Mouse (Mus musculus) lung, adult 2 months (tissue): ENCODE measurements around the gene Lrch1. TPM values are rescaled to one million over a fixed set of nuclear protein-coding genes. Genes with fewer than 3 reads are reported as not detected.

Experiments used
- DNase-seq: peaks from one replicate; pipeline ENCODE4 v3.0.0; 2022
- H3K4me1 ChIP-seq: fragments of 200-500 bp; 2 replicates; pipeline ENCODE4 v1.6.1; 2011; ENCODE audit warnings: low read length; ENCODE audit not compliant: control insufficient read depth, insufficient read depth
- H3K4me3 ChIP-seq: fragments of 200-500 bp; replicated peaks from 2 replicates; pipeline ENCODE3; 2011; ENCODE audit warnings: low read depth, mild to moderate bottlenecking, control low read depth, low read length; ENCODE audit errors: extremely low read depth
- CTCF ChIP-seq: fragments of 200-500 bp; IDR thresholded peaks from 2 replicates; pipeline ENCODE4 v1.5.1; 2011; ENCODE audit warnings: mild to moderate bottlenecking, low read length, control low read depth; ENCODE audit not compliant: insufficient read depth
- POLR2A ChIP-seq: fragments of 200-500 bp; IDR thresholded peaks from 2 replicates; pipeline ENCODE4 v1.6.1; 2011; ENCODE audit warnings: low read depth, mild to moderate bottlenecking, control low read depth, low read length, borderline replicate concordance; ENCODE audit errors: extremely low read depth
- WGBS: fragments of 180-500 bp; shearing (Covaris S2); methylation state at CpG from one replicate; pipeline ENCODE4 v1.1.7; 2018; 5-methylcytosine and 5-hydroxymethylcytosine counted together
- polyA plus RNA-seq: library from polyadenylated mRNA; depleted of rRNA; stranded (reverse); fragments of >200 nt; gene quantifications from 2 replicates; pipeline ENCODE4 v1.2.3, GENCODE M21; 2012

The Lrch1 gene
- polyA plus RNA-seq, 1 experiment = 22.6 TPM

DNA sequence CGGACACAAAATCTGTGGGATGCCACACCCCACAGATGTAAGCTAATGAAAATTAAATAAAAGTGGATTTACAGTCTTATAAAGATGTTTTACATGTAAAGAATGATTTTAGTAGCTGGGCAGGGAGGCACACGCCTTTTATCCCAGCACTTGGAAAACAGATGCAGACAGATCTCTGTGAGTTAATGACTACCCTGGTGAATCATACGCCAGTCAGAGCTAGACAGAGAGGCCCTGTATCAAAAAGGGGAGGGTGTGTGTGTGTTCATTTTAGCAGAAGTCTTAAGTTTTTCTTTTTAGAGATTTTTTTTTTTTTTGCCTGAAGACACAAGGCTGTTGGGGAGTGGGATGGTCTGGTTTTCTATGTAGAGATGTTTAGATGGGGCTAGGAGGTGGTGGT is 160.0 kb downstream of the Lrch1 start:
- Histone ChIP-seq H3K4me1 (no peaks in the 10 kb centered on the region), H3K4me3 (no peak overlapping the region)
- TF ChIP-seq CTCF (no peak), POLR2A (no peak)
- 93% methylated on average over 3 of the region's 3 CpGs for WGBS
- no peak for DNase-seq

DNA sequence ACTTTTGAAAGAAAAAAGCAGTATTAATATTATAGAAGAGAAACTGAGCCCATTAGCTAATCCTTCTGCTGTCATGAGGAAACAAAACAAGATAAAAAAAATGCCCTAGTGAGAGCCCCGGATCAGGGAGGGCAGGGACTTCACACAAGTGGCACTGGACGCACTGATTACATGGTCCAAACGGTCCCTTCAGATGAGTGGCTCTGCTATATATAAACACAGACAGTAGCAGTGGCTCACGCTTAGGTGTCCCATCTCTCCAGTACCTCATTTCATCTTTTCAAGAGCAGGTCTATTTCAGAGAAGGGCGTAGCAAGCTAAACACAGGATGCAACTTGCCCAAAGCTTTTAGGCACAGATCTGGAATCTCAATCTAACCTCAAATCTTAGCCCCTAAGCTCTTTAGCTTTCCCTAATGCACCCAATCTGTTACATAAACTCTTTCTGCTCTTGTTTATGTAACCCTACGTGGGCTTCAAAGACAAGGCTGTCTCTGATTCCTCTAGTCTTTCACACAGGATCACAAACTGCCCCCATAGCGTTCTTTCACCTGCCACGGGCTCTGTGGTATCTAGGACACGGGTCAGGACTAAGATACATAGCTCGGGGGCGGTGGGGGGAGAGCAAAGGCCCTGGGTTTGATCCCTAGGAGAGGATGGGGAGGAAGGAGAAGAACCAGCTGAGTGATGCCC is 163.3 kb downstream of the Lrch1 start:
- WGBS = 74% methylated on average over 11 of the region's 11 CpGs
- no peak overlapping the region for H3K4me3 ChIP-seq

DNA sequence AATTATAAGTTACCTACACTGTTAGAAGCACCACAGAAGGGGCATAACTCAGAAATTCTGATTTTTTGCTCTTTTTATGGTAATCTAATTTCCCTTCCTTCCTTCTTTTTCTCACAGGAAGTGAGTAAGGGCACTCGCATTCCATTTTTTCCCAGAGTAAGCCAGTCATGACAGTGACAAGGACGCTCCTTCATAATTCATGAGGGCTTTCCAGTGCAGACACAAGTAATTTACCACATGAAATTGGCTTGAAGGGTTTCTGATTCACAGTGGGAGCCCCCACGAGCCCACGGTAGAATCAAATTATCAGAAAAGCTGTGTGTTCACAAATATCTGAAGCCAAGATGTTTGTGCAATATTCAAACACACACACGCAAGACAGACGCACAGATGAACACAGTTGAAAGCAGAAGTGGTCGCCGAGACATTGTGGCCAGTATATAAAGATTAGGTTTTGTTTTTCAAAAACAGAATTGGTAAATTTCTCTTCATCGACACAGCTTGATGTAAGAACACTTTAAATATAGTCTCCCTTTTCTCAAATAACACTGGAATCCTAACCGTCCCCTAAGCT is 173.5 kb downstream of the Lrch1 start:
- no peak for TF ChIP-seq POLR2A
- TF ChIP-seq CTCF = no peak
- Histone ChIP-seq H3K4me1 (no peaks in the 10 kb centered on the region), H3K4me3 (no peak overlapping the region)
- DNase-seq = no peak
- 75% methylated on average over 10 of the region's 10 CpGs for WGBS

More for the DNA sequence above, 163.3 kb downstream of the Lrch1 start:
- TF ChIP-seq CTCF = no peak
- no peak for TF ChIP-seq POLR2A
- no peak for DNase-seq
- no peaks in the 10 kb centered on the region for H3K4me1 ChIP-seq

DNA sequence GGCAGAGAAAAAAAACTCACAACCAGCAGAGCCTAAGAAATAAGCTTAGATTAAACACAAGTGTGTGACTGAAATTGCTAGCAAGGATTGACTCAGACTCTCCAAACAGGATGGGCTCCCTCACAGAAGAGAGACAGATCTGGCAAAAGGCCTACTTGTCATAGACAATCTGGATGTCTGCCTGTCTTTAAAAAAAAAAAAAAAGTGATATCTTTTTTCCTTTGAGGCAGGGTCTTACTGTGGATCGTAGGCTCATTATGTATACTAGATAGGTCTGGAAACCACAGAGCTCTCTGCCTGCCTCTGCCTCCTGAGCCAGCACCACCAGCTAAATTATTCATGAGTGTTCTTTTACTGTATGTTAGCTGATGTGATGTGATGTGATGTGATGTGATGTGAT is 179.8 kb downstream of the Lrch1 start:
- TF ChIP-seq CTCF (no peak), POLR2A (no peak)
- Histone ChIP-seq H3K4me3 (no peak overlapping the region), H3K4me1 (no peaks in the 10 kb centered on the region)
- no peak for DNase-seq
- WGBS = 58% methylated on average over 1 of the region's 1 CpGs

DNA sequence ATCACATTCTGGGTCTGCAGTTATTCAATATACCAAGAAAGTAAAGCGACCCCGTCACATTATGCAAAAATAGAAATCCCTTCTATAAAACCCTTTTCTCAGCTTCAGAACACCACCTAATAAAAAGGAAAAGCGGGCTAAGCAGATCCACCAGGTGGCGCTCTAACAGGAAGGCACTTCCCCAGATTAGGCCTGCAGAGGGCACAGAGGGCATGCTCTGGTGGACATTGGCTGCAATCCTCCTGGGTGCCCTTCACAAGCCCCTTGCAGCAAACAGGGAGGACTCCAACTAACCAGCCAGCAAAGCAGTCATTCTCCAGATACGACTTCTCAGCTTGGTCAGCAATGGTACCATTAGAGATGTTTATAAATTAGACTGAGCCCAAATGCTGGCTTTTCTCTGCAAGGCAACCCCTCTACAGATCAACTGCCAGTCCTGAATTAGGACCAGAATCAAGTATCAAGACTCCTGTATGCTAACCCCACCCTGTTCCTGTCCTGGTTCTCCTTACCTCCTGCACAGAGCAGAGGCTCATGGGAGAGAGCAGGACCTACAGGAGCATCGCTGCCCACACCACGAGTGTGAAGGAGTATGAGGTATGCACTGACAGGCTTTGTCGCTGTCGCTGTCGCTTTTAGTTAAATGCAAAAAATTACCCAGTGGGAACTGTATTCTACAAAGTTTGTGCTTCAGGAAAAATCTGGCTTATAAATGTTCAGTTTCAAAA is 183.3 kb downstream of the Lrch1 start:
- Histone ChIP-seq H3K4me1 (no peaks in the 10 kb centered on the region), H3K4me3 (no peak overlapping the region)
- TF ChIP-seq POLR2A = no peak
- TF ChIP-seq CTCF = peak; percentile 91
- 60% methylated on average over 10 of the region's 10 CpGs for WGBS
- peak; percentile 75 for DNase-seq

DNA sequence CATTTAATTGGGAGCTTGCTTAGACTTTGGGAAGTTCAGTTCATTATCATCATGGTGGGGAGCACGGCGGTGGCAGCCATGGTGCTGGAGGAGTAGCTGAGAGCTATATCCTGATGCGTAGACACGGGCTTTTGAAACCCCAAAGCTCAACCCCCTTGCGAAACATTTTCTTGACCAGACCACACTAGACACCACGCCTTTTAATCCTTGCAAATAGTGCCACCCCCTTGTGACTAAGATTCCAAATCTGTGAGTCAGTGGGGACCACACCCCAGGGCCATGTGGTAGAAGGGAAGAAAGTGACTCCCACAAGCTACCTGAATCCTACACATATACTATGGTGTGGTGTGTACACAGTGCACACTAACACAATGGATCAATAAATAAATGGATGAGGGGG is 210.8 kb downstream of the Lrch1 start:
- TF ChIP-seq CTCF = no peak
- no peak for TF ChIP-seq POLR2A
- 88% methylated on average over 6 of the region's 6 CpGs for WGBS
- Histone ChIP-seq H3K4me1 (peaks cover 2% of the 10 kb centered on the region; the same call in 1 of the 2 replicates), H3K4me3 (no peak overlapping the region)
- no peak for DNase-seq

DNA sequence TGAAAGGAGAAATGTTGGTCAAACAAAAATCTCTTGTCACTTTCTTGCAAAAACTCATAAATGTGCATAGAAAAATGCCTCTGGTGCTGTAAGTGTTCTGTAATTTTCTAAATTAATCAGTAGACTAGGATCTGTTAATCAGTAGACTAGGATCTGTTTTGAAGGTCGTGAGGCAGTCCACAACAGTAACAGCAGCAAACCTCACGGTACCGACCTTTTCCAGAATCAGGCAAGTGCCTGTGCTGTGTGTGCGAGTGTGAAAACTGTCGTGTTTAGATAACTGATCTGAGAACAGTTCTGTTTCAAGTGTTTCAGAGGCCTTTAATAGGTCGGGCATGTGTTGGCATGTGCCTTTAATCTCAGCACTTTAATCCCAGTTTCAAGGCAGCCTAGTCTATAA is 212.2 kb downstream of the Lrch1 start:
- Histone ChIP-seq H3K4me3 (no peak overlapping the region), H3K4me1 (peaks cover 2% of the 10 kb centered on the region; the same call in 1 of the 2 replicates)
- TF ChIP-seq CTCF (no peak), POLR2A (no peak)
- DNase-seq = no peak
- 77% methylated on average over 6 of the region's 6 CpGs for whole genome bisulfite sequencing

DNA sequence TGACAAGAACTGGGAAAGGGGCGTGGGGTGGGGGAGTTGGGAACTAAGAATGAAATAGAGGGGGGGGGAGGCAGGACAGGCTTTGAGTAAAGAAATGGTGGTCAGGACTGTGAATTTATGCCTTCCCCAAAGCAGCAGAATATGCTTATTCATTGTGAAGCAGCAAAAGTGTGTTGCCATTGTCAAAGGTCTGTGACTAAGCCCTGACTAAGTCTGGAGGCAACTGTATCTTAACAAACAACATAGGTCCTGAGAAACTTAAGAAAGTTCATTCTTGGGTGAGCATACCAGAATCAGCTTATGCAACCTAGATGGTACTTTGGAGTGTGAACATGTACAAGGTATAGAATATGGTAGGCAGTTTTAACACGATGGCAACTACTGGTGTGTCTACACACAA is 214.3 kb downstream of the Lrch1 start:
- Histone ChIP-seq H3K4me1 (peaks cover 2% of the 10 kb centered on the region; the same call in 1 of the 2 replicates), H3K4me3 (no peak overlapping the region)
- TF ChIP-seq CTCF (no peak), POLR2A (no peak)
- DNase-seq = no peak
- WGBS = 67% methylated on average over 2 of the region's 2 CpGs

DNA sequence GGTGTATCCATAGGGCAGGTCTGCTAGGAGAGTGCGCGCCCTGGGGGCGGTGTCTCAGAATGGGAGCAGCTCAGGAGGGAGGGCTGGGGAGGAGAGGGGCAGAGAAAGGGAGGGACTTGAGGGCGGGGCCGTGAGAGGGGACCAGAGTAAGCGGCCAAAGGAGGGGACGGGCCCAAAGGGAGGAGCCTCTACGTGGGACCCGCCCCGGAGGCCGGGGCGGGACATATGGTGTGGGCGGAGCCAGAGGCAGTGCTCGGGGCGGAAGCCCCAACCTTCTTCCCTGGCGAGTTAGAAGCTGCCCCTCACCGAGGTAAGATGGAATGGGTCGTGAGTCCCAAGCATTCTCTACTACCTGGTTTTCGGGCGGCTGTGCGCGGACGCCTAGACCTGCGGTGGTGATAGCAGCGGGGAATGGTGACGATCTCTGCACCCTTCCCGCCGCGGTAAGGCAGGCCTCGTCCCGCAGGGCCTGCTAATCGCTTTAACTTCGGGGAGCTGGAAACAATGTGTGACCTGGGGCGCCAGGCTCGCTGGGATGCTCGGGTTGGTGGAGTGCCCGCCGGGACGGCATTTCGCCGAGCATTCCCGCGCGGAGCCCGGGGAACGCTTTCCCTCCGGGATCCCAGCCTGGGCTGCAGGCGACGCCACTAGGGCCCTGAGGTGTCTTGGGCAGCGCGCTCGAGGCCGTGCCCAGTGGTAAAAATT is 215.4 kb downstream of the Lrch1 start, which contains the start of gene Esd:
Gene Esd, plus strand, starts transcription at position 219 of the 705 bp plus-strand sequence.
- WGBS = under 1% methylated on average over 52 of the region's 53 CpGs
- peak; percentile 97 for DNase-seq
- TF ChIP-seq CTCF (no peak), POLR2A (peak; percentile 75; the same call in 1 of the 2 replicates)
- peak within 1 kb of the TSS; percentile 97 for H3K4me3 ChIP-seq
- peaks cover 2% of the 10 kb centered on the region; the same call in 1 of the 2 replicates for H3K4me1 ChIP-seq

DNA sequence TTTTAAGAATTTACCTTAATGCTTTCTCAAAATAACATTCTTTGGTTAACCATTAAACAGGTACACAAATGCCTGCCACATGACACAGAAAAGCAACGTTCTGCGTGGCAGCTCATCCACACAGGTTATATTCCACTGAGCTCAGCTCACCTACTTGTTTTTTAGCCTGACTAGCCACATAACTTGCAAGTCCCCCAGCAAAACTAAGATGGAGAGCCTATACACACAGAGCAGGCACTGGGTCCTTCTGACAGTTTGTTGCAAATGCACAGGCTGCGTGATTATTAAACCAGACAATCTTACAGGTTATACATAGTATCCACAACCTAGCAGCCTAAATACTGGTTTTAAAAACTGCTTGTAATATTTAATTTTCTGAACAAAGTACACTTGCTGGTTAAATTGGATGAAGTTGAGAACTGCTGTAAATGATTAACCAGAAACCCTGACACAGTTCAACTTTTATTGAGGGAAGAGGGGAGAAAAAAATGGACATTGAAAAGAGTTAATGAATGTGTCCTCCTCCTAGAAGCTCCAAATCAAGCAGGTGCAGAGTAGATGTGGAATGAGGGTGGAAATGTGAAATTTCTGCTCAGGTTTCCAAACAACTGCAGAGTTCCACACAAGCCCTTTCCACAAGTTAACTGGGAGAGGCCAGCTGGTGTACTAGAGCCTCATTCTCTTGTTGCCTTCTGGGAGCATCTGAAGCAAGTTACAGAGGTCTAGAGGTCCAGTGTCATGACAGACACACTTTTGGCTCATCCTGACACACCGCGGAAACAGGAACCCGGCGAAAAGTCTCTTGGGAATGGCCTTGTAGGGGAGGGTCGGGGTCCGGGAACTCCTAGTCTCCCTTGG is 216.2 kb downstream of the Lrch1 start:
- no peak for TF ChIP-seq POLR2A
- no peak for TF ChIP-seq CTCF
- peak overlapping the region; percentile 68 for H3K4me3 ChIP-seq
- peaks cover 2% of the 10 kb centered on the region; the same call in 1 of the 2 replicates for H3K4me1 ChIP-seq
- WGBS = 22% methylated on average over 9 of the region's 9 CpGs
- no peak for DNase-seq
